Comparison of ENCODE assay signal across 29 mouse cellular contexts in the genomic region with DNA sequence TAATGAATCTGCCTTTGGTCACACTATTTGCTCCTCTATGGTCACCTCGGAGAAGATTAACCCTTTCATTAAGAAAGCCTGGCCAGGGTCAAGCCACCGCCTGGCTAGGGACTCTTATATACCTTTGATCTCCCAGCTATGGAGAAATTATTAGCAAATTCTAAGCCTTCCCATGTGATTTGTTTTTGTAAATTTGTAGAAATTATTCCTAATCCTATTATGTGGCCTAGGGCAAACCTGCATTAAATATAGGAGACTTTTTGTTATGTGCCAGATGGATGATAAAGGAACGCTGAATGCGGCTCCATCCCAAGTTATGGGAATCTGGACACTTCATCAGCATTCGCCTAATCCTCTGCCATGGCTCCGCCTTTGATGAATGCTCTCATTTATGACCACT.
A peak's percentile ranks its signal among the peaks of the same experiment; 100 is the strongest.
DNase-seq lines count a peak whose midpoint lies in the region; ATAC-seq and TF ChIP-seq lines count a peak whose summit lies in the region.
"Had no signal": no experiment of that assay in that cellular context is flagged by ENCODE, and none has a peak within 500 bp of the region (broad histone marks: within the 10 kb centered on the region; RNA-seq: fewer than 3 reads in every experiment).

No protein-coding gene starts in this region.

- no peak for TF ChIP-seq POLR2A in brain, embryonic 14.5 days (IDR thresholded peaks at IDR 0.05; ENCODE audit: borderline replicate concordance, extremely low read depth, insufficient read depth, insufficient read length, poor library complexity, severe bottlenecking)

- WGBS in heart, embryonic 10.5 days = 90% methylated on average over 6 of the region's 6 CpGs
- 12% methylated on average over 6 of the region's 6 CpGs for WGBS in midbrain, embryonic 12.5 days
- 23% methylated on average over 6 of the region's 6 CpGs for WGBS in midbrain, embryonic 15.5 days

- H3K9ac ChIP-seq in midbrain, embryonic 12.5 days (replicated peaks) = no peak overlapping the region
- H3K9ac ChIP-seq in midbrain, embryonic 15.5 days = no peak overlapping the region
- H3K9ac ChIP-seq: embryonic facial prominence, embryonic 13.5 days; forebrain, postnatal 0 days; heart, embryonic 12.5 days; heart, embryonic 15.5 days; hindbrain, embryonic 14.5 days had no signal

- no peaks in the 10 kb centered on the region for H3K9me3 ChIP-seq in heart, embryonic 10.5 days
- H3K9me3 ChIP-seq in midbrain, embryonic 12.5 days = no peaks in the 10 kb centered on the region
- no peaks in the 10 kb centered on the region for H3K9me3 ChIP-seq in midbrain, embryonic 15.5 days
- H3K9me3 ChIP-seq: embryonic facial prominence, embryonic 10.5 days; embryonic facial prominence, embryonic 13.5 days; G1E; heart, embryonic 12.5 days; heart, embryonic 15.5 days; hindbrain, embryonic 10.5 days had no signal

- DNase-seq in heart, adult 11 months = peak; percentile 62
- no peak for DNase-seq in heart, embryonic 10.5 days (ENCODE audit: low spot score)
- peak; percentile 70 for DNase-seq in brain, embryonic 14.5 days (ENCODE audit: low read depth)
- no peak for DNase-seq in adrenal gland, adult (ENCODE audit: inconsistent age in 2 of 2, low spot score in 1 of 2)
- DNase-seq in kidney, postnatal 25 days = no peak
- DNase-seq: adrenal gland, adult 2 months; adrenal gland, postnatal 14 days; B cell, adult 2 months; cerebellum, adult 11-12 months; cerebellum, adult 8-10 months; cerebellum, postnatal 10 days; cerebellum, postnatal 36 days; embryo, embryonic 11 days; forebrain, postnatal 0 days; gastrocnemius, postnatal 36 days; heart, postnatal 10 days; heart, postnatal 36 days had no signal

- no peak for TF ChIP-seq CTCF in brain, embryonic 14.5 days (IDR thresholded peaks at IDR 0.05; ENCODE audit: borderline replicate concordance, extremely low read depth, insufficient read depth, insufficient read length)

- H3K36me3 ChIP-seq in heart, embryonic 10.5 days = no peaks in the 10 kb centered on the region
- H3K36me3 ChIP-seq in midbrain, embryonic 12.5 days = no peaks in the 10 kb centered on the region
- no peaks in the 10 kb centered on the region for H3K36me3 ChIP-seq in midbrain, embryonic 15.5 days (replicated peaks)
- H3K36me3 ChIP-seq: embryonic facial prominence, embryonic 10.5 days; embryonic facial prominence, embryonic 13.5 days; G1E; heart, embryonic 12.5 days; heart, embryonic 15.5 days; hindbrain, embryonic 10.5 days had no signal

- H3K4me3 ChIP-seq in heart, embryonic 10.5 days = no peak overlapping the region
- no peak overlapping the region for H3K4me3 ChIP-seq in midbrain, embryonic 12.5 days
- no peak overlapping the region for H3K4me3 ChIP-seq in midbrain, embryonic 15.5 days
- H3K4me3 ChIP-seq: embryonic facial prominence, embryonic 10.5 days; embryonic facial prominence, embryonic 13.5 days; erythroblast, embryonic 14.5 days; heart, embryonic 12.5 days; heart, embryonic 15.5 days; hindbrain, embryonic 10.5 days had no signal

- no peak overlapping the region for H3K27ac ChIP-seq in heart, embryonic 10.5 days
- H3K27ac ChIP-seq in midbrain, embryonic 12.5 days (replicated peaks) = peak overlapping the region; percentile 61; the same call in 1 of the 2 replicates
- no peak overlapping the region for H3K27ac ChIP-seq in midbrain, embryonic 15.5 days
- H3K27ac ChIP-seq: embryonic facial prominence, embryonic 10.5 days; embryonic facial prominence, embryonic 13.5 days; heart, embryonic 15.5 days; hindbrain, embryonic 10.5 days had no signal

- H3K4me2 ChIP-seq in midbrain, embryonic 12.5 days (replicated peaks) = peak overlapping the region; percentile 39
- peak overlapping the region; percentile 4; the same call in 1 of the 2 replicates for H3K4me2 ChIP-seq in midbrain, embryonic 15.5 days
- H3K4me2 ChIP-seq: embryonic facial prominence, embryonic 13.5 days; heart, embryonic 12.5 days; heart, embryonic 15.5 days; hindbrain, embryonic 14.5 days had no signal

- 0 out of 2 replicates have a peak, but pooled peaks cover 2% of the 10 kb centered on the region for H3K4me1 ChIP-seq in heart, embryonic 10.5 days
- peaks cover 27% of the 10 kb centered on the region for H3K4me1 ChIP-seq in midbrain, embryonic 12.5 days
- H3K4me1 ChIP-seq in midbrain, embryonic 15.5 days = peaks cover 5% of the 10 kb centered on the region
- H3K4me1 ChIP-seq: heart, embryonic 15.5 days had no signal

- H3K27me3 ChIP-seq in heart, embryonic 10.5 days (ENCODE audit: insufficient read depth, poor library complexity, severe bottlenecking) = no peaks in the 10 kb centered on the region
- peaks cover 7% of the 10 kb centered on the region; the same call in 1 of the 2 replicates for H3K27me3 ChIP-seq in midbrain, embryonic 12.5 days
- no peaks in the 10 kb centered on the region for H3K27me3 ChIP-seq in midbrain, embryonic 15.5 days (replicated peaks)
- H3K27me3 ChIP-seq: CH12.LX; embryonic facial prominence, embryonic 13.5 days; heart, embryonic 12.5 days; heart, embryonic 15.5 days; Patski had no signal

- ATAC-seq in midbrain, embryonic 12.5 days (ENCODE audit: low FRiP score, low read depth) = peak; percentile 89
- peak; percentile 68 for ATAC-seq in midbrain, embryonic 15.5 days (replicated peaks)
- ATAC-seq: forebrain, postnatal 0 days; Patski had no signal

Comparison
In these comparisons a context has a peak if more than half of its experiments do, and no peak if none do; other contexts are left out.
1. DNase-seq: peak in heart, adult 11 months (single experiment) and brain, embryonic 14.5 days (single experiment); none in heart, embryonic 10.5 days (single experiment), adrenal gland, adult (0 of 2) and kidney, postnatal 25 days (0 of 2).